Mouse (Mus musculus) liver, embryonic 13.5 days (tissue): ENCODE data around the gene Gys1. TPM values are rescaled to one million over a fixed set of nuclear protein-coding genes. Genes with fewer than 3 reads are reported as not detected.
A peak's percentile ranks its signal among the peaks of the same experiment; 100 is the strongest.

Source experiments
- ATAC-seq: fragments of 200-750 bp; cut with Nextera tagmentation; 2 replicates; pipeline ENCODE4 v1.8.0; 2017; ENCODE audit warnings: low read depth, mild to moderate bottlenecking, moderate number of reproducible peaks, moderate library complexity
- DNase-seq: peaks from one replicate; pipeline ENCODE4 v3.0.0; 2022
- H3K27ac ChIP-seq: fragments of 300-500 bp; sonication (generic); 2 replicates; pipeline ENCODE4 v1.5.1; 2015; ENCODE audit warnings: moderate library complexity, mild to moderate bottlenecking, inconsistent platforms
- H3K27me3 ChIP-seq: fragments of 300-500 bp; sonication (generic); 2 replicates; pipeline ENCODE4 v1.6.1; 2015; ENCODE audit warnings: mild to moderate bottlenecking, inconsistent platforms
- H3K36me3 ChIP-seq: fragments of 300-500 bp; sonication (generic); 2 replicates; pipeline ENCODE4 v1.6.1; 2015; ENCODE audit warnings: mild to moderate bottlenecking, inconsistent platforms
- H3K4me1 ChIP-seq: fragments of 300-500 bp; sonication (generic); replicated peaks from 2 replicates; pipeline ENCODE4 v1.6.1; 2015; ENCODE audit warnings: inconsistent platforms
- H3K4me2 ChIP-seq: fragments of 300-500 bp; sonication (generic); 2 replicates; pipeline ENCODE4 v1.6.1; 2015; ENCODE audit warnings: inconsistent platforms, mild to moderate bottlenecking, moderate library complexity
- H3K4me3 ChIP-seq: fragments of 300-500 bp; sonication (generic); replicated peaks from 2 replicates; pipeline ENCODE4 v1.5.1; 2015; ENCODE audit warnings: mild to moderate bottlenecking, inconsistent platforms
- H3K9ac ChIP-seq: fragments of 300-500 bp; sonication (generic); 2 replicates; pipeline ENCODE4 v1.6.1; 2015; ENCODE audit warnings: mild to moderate bottlenecking, inconsistent platforms
- H3K9me3 ChIP-seq: fragments of 300-500 bp; sonication (generic); replicated peaks from 2 replicates; pipeline ENCODE4 v1.6.1; 2016; ENCODE audit warnings: inconsistent platforms
- WGBS: fragments of 180-500 bp; shearing (Covaris S2); methylation state at CpG from one replicate; pipeline ENCODE4 v1.1.7; 2015; ENCODE audit not compliant: insufficient replicate concordance; 5-methylcytosine and 5-hydroxymethylcytosine counted together
- polyA plus RNA-seq: library from polyadenylated mRNA; unstranded; fragments of >200 nt; fragmentation: Nextera tagmentation; extraction: Ambion mirVana; gene quantifications from 2 replicates; pipeline ENCODE4 v1.2.1, GENCODE M21; 2015

Gys1 gene
- polyA plus RNA-seq, 1 experiment from 2014 or later = 4.1 TPM

DNA sequence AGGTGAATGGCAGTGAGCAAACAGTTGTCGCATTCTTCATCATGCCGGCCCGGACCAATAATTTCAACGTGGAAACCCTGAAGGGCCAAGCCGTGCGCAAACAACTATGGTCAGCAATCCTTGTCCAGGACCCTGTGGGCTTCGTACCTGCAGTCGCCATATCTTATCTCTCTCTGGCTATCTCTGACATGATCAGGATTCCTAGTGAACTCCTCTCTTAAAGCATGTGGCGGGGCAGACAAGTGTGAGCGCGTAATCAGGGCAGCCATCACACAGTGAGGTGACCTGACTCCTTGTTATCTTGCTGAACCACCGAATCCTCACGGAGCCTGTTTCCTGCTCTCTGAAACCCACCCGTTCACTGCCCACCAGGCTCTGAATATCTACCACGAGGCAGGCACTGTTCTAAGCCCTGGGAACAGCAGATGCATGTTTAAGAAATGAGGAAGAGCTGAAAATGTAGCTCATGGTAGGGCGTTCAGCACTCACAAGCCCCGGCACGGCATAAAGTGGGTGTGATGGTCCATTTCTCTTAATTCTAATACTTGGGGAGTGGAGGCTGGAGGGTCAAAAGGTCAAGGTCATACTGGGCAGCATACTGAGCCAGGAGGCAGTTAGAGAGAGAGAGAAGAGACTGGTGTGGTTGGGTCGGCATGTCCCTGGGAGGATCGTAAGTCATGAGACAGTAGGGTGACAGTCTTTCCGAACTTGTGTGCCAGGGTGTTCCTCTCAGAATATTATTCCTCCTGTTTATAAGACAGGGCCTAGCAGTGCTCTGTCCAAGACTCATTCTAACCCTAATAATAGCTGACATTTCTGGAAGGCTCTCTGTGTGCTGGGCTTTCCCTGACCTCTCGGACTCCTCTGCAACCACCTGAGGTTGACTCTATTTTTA lies 9.1 kb downstream of the Gys1 start:
- Histone ChIP-seq H3K4me2 (no peak overlapping the region), H3K4me1 (peaks cover 13% of the 10 kb centered on the region), H3K9me3 (no peaks in the 10 kb centered on the region), H3K27me3 (no peaks in the 10 kb centered on the region), H3K9ac (no peak overlapping the region), H3K4me3 (no peak overlapping the region), H3K36me3 (0 out of 2 replicates have a peak, but pooled peaks cover 10% of the 10 kb centered on the region), H3K27ac (no peak overlapping the region)
- WGBS = 47% methylated on average over 22 of the region's 22 CpGs
- no peak for ATAC-seq
- no peak for DNase-seq

DNA sequence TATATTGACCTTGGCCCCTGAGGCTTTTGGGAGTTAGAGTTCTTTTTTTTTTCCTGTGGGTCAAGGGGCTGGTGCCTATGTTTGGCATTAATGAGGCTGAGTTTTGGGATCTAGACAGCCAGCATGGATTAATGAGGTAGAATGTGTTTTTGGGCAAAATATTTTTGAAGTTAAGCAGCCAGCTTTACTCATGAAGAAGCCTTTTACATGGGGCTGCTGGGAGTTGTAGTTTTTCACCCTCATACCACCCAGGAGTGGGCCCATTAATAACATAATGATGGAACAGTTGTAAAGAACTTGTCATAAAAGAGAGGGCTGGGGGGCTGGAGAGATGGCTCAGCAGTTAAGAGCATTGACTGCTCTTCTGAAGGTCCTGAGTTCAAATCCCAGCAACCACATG lies 11.9 kb downstream of the Gys1 start:
- Histone ChIP-seq H3K27me3 (no peaks in the 10 kb centered on the region), H3K36me3 (0 out of 2 replicates have a peak, but pooled peaks cover 7% of the 10 kb centered on the region), H3K4me1 (peaks cover 21% of the 10 kb centered on the region), H3K4me3 (no peak overlapping the region), H3K9me3 (no peaks in the 10 kb centered on the region), H3K27ac (no peak overlapping the region), H3K4me2 (no peak overlapping the region), H3K9ac (no peak overlapping the region)
- no peak for DNase-seq
- ATAC-seq = no peak

- no peaks in the 10 kb centered on the region for H3K9me3 ChIP-seq
- ATAC-seq = peak; percentile 55
- 0 out of 2 replicates have a peak, but pooled peaks cover 7% of the 10 kb centered on the region for H3K36me3 ChIP-seq
- DNase-seq = no peak
- peak overlapping the region; percentile 10 for H3K4me3 ChIP-seq
- H3K4me1 ChIP-seq = peaks cover 29% of the 10 kb centered on the region
- no peaks in the 10 kb centered on the region for H3K27me3 ChIP-seq
- H3K27ac ChIP-seq = 0 out of 2 replicates have a peak overlapping the region, but pooled peaks have one; percentile 1
- peak overlapping the region; percentile 51 for H3K4me2 ChIP-seq
- H3K9ac ChIP-seq = peak overlapping the region; percentile 26
- 18% methylated on average over 11 of the region's 11 CpGs for WGBS
Observed at GRCm38 (mm10) chr7:45447325-45447990, 12.8 kb downstream of the Gys1 start.

GRCm38 (mm10) chr7:45449974-45450373 lies 15.3 kb downstream of the Gys1 start:
- 87% methylated on average over 1 of the region's 1 CpGs for WGBS
- DNase-seq (no peak), ATAC-seq (no peak)
- H3K9ac ChIP-seq = no peak overlapping the region
- no peak overlapping the region for H3K4me2 ChIP-seq
- no peaks in the 10 kb centered on the region for H3K9me3 ChIP-seq
- 0 out of 2 replicates have a peak, but pooled peaks cover 11% of the 10 kb centered on the region for H3K36me3 ChIP-seq
- no peak overlapping the region for H3K27ac ChIP-seq
- no peaks in the 10 kb centered on the region for H3K27me3 ChIP-seq
- H3K4me1 ChIP-seq = peaks cover 29% of the 10 kb centered on the region
- H3K4me3 ChIP-seq = no peak overlapping the region

DNA sequence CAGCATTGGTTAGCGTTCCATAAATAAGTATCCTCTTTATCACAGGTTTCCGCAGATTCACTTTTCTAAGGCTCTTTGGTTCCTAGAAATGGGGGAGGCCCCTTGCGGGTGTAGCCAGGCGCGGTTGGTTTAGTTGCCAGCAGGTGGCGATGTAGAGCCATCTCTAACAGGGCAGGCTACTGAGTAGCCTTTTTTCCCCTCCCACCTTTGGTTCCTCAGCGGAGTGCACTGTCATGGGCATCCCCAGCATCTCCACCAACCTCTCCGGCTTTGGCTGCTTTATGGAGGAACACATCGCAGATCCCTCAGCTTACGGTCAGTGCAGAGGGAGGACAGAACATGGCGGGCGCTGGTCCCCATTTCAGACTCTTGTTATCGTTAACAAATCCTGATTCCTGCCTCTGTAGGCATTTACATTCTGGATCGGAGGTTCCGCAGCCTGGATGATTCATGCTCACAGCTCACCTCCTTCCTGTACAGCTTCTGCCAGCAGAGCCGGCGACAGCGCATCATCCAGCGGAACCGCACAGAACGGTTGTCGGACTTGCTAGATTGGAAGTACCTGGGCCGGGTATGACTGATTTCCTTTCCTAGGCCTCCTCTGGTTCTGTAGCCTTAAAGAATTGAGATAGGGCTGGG lies 16.8 kb downstream of the Gys1 start:
- WGBS = 53% methylated on average over 23 of the region's 23 CpGs
- Histone ChIP-seq H3K4me3 (no peak overlapping the region), H3K4me2 (peak overlapping the region; percentile 26; the same call in 1 of the 2 replicates), H3K4me1 (peaks cover 34% of the 10 kb centered on the region), H3K27ac (no peak overlapping the region), H3K9me3 (no peaks in the 10 kb centered on the region), H3K36me3 (peaks cover 19% of the 10 kb centered on the region; the same call in 1 of the 2 replicates), H3K9ac (0 out of 2 replicates have a peak overlapping the region, but pooled peaks have one; percentile 11), H3K27me3 (no peaks in the 10 kb centered on the region)
- ATAC-seq (peak; percentile 80), DNase-seq (peak; percentile 78)

GRCm38 (mm10) chr7:45454971-45455370 lies 20.3 kb downstream of the Gys1 start:
- peaks cover 44% of the 10 kb centered on the region for H3K4me1 ChIP-seq
- 0 out of 2 replicates have a peak overlapping the region, but pooled peaks have one; percentile 98 for H3K27ac ChIP-seq
- 89% methylated on average over 15 of the region's 15 CpGs for WGBS
- H3K9ac ChIP-seq = no peak overlapping the region
- ATAC-seq (no peak), DNase-seq (no peak)
- no peaks in the 10 kb centered on the region for H3K27me3 ChIP-seq
- no peaks in the 10 kb centered on the region for H3K9me3 ChIP-seq
- H3K4me2 ChIP-seq = no peak overlapping the region
- no peak overlapping the region for H3K4me3 ChIP-seq
- H3K36me3 ChIP-seq = peaks cover 38% of the 10 kb centered on the region

- Histone ChIP-seq H3K36me3 (peaks cover 38% of the 10 kb centered on the region), H3K4me1 (peaks cover 53% of the 10 kb centered on the region), H3K27me3 (no peaks in the 10 kb centered on the region), H3K4me2 (peak overlapping the region; percentile 23; the same call in 1 of the 2 replicates), H3K4me3 (peak overlapping the region; percentile 78; the same call in 1 of the 2 replicates), H3K9me3 (no peaks in the 10 kb centered on the region), H3K9ac (no peak overlapping the region), H3K27ac (peak overlapping the region; percentile 98)
- ATAC-seq (no peak), DNase-seq (no peak)
- 78% methylated on average over 13 of the region's 13 CpGs for WGBS
Observed at GRCm38 (mm10) chr7:45455932-45456696, 21.5 kb downstream of the Gys1 start.

DNA sequence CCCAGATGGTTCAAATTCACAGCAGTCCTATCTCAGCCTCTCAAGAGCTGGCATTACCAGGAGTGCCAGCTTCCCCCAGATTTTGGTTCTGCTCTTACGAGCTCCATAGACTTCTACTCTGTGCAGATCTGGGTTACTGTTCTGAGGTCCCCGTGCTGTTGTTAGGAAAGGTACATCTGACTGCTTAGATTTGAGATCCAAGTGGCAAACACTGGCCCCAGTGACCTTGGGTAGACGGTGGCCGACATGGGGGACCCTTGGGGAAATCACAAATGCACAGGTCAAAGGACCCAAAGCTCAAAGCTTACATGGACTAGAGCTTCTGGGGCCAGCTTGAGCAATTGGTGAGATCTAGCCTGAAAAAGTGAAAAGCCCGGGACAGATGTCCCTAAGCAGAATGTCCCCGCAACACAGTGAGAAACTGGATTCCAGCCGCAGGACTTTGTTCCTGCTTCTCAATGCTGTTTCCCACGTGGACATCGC lies 22.1 kb downstream of the Gys1 start:
- Histone ChIP-seq H3K4me1 (peaks cover 53% of the 10 kb centered on the region), H3K36me3 (peaks cover 42% of the 10 kb centered on the region), H3K4me2 (peak overlapping the region; percentile 81), H3K9me3 (no peaks in the 10 kb centered on the region), H3K27ac (peak overlapping the region; percentile 98), H3K4me3 (peak overlapping the region; percentile 78), H3K9ac (peak overlapping the region; percentile 95), H3K27me3 (no peaks in the 10 kb centered on the region)
- 42% methylated on average over 9 of the region's 9 CpGs for WGBS
- DNase-seq = no peak
- ATAC-seq = no peak

DNA sequence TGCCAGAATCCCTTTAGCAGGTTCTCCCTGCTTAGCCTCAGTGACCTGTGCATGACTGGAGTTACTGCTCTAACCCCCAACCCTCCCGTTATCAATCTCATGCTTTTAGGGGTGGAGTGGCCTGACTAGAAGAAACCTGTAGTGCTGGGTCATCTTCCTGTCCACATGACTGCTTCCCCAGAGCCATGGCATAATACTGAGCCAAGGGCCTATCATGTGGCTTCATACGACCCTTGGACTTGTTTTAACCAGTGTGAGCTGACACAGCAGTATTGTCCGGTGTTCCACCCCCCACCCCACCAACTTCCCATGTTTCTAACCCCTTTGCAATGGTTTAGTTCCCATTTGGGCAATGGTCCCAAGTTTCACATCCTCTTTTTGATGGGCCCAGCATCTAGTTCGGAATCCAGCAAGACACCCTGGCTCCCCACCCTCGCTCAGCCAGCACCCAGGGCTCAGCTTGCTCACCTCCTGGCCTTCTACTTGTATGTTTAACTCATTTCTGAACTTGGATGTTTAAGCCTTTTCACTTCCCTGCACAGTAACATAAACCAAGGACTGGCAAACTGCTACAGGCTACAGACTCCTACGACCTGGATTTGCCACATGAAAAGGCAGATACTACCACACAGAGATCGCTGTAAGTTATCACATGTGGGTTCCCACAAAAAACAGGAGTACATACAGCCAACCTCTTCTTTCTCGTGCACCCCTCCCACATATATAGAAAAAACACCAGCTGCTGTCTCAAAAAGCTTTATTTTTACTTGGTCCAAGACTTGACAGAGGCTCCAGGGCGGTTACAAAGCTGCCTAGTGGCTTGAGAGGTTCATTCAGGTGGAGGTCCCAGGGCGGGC lies 22.8 kb downstream of the Gys1 start:
- 44% methylated on average over 10 of the region's 10 CpGs for WGBS
- peak overlapping the region; percentile 98 for H3K27ac ChIP-seq
- no peaks in the 10 kb centered on the region for H3K9me3 ChIP-seq
- peaks cover 53% of the 10 kb centered on the region for H3K4me1 ChIP-seq
- no peaks in the 10 kb centered on the region for H3K27me3 ChIP-seq
- peak overlapping the region; percentile 78 for H3K4me3 ChIP-seq
- H3K4me2 ChIP-seq = peak overlapping the region; percentile 81
- DNase-seq (peak; percentile 63), ATAC-seq (peak; percentile 19)
- H3K36me3 ChIP-seq = peaks cover 47% of the 10 kb centered on the region
- peak overlapping the region; percentile 95 for H3K9ac ChIP-seq
